23 mouse cellular contexts compared by ENCODE assay signal in the genomic region with DNA sequence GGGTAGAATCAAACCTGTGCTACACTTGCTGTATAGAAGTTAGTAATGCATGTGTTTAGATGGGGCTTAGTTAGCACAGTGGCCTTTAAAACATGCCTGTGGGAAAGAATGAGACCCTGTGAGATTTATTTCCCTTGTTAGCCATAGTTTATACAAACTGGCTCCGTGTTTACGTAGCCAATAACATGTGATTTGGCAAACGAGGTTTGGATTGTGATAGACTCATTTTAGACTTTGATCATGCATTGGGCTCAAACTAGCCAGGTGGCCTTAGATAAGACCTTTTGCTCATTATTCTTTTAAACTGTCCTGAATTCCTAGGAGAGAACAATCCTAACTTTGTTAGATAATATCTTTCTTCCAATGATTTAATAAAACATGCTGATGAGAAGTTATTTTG.
DNase-seq lines count a peak whose midpoint lies in the region; ATAC-seq and TF ChIP-seq lines count a peak whose summit lies in the region.
"Had no signal": no experiment of that assay in that cellular context is flagged by ENCODE, and none has a peak within 500 bp of the region (broad histone marks: within the 10 kb centered on the region; RNA-seq: fewer than 3 reads in every experiment).

No protein-coding gene starts in this region.

- no peak overlapping the region for H3K4me3 ChIP-seq in liver, adult 2 months (ENCODE audit: insufficient read depth, low read depth, low read length)
- no peak overlapping the region for H3K4me3 ChIP-seq in liver, embryonic 12.5 days
- H3K4me3 ChIP-seq in lung, embryonic 15.5 days: no peak overlapping the region
- no peak overlapping the region for H3K4me3 ChIP-seq in stomach, embryonic 16.5 days (replicated peaks; ENCODE audit: low read length)
- H3K4me3 ChIP-seq: embryonic facial prominence, embryonic 10.5 days; embryonic facial prominence, embryonic 12.5 days; forebrain, embryonic 13.5 days; forebrain, embryonic 15.5 days had no signal

- no peak for TF ChIP-seq CTCF in liver, adult 2 months (IDR thresholded peaks at IDR 0.05; ENCODE audit: low read depth, low read length)

- H3K27me3 ChIP-seq in liver, adult 2 months (ENCODE audit: control insufficient read depth, insufficient read depth, low read length): no peaks in the 10 kb centered on the region
- H3K27me3 ChIP-seq in liver, embryonic 12.5 days (replicated peaks): no peaks in the 10 kb centered on the region
- H3K27me3 ChIP-seq in lung, embryonic 15.5 days: no peaks in the 10 kb centered on the region
- H3K27me3 ChIP-seq in stomach, embryonic 16.5 days (ENCODE audit: control insufficient read depth, insufficient read depth, low read length): no peaks in the 10 kb centered on the region
- H3K27me3 ChIP-seq: CH12.LX; embryonic facial prominence, embryonic 12.5 days; forebrain, embryonic 13.5 days; forebrain, embryonic 15.5 days had no signal

- H3K36me3 ChIP-seq in liver, adult 2 months (ENCODE audit: control insufficient read depth, insufficient read depth, low read length): no peaks in the 10 kb centered on the region
- no peaks in the 10 kb centered on the region for H3K36me3 ChIP-seq in liver, embryonic 12.5 days
- no peaks in the 10 kb centered on the region for H3K36me3 ChIP-seq in lung, embryonic 15.5 days
- no peaks in the 10 kb centered on the region for H3K36me3 ChIP-seq in stomach, embryonic 16.5 days (ENCODE audit: control insufficient read depth, insufficient read depth, low read length)
- H3K36me3 ChIP-seq: embryonic facial prominence, embryonic 10.5 days; embryonic facial prominence, embryonic 12.5 days; forebrain, embryonic 15.5 days; G1E had no signal

- H3K4me1 ChIP-seq in liver, adult 2 months (ENCODE audit: control insufficient read depth, insufficient read depth, low read length): peaks cover 2% of the 10 kb centered on the region; the same call in 1 of the 2 replicates
- H3K4me1 ChIP-seq in liver, embryonic 12.5 days: no peaks in the 10 kb centered on the region
- peaks cover 7% of the 10 kb centered on the region; the same call in 1 of the 2 replicates for H3K4me1 ChIP-seq in lung, embryonic 15.5 days
- no peaks in the 10 kb centered on the region for H3K4me1 ChIP-seq in stomach, embryonic 16.5 days (ENCODE audit: control insufficient read depth, insufficient read depth, low read length)
- H3K4me1 ChIP-seq: embryonic facial prominence, embryonic 10.5 days; embryonic facial prominence, embryonic 12.5 days; forebrain, embryonic 13.5 days had no signal

- H3K27ac ChIP-seq in liver, adult 2 months (replicated peaks; ENCODE audit: insufficient read depth, low read depth, low read length): no peak overlapping the region
- H3K27ac ChIP-seq in liver, embryonic 12.5 days: no peak overlapping the region
- peak overlapping the region; percentile 22; the same call in 1 of the 2 replicates for H3K27ac ChIP-seq in lung, embryonic 15.5 days
- peak overlapping the region; percentile 11; the same call in 1 of the 2 replicates for H3K27ac ChIP-seq in stomach, embryonic 16.5 days (ENCODE audit: low read length)
- H3K27ac ChIP-seq: embryonic facial prominence, embryonic 10.5 days; embryonic facial prominence, embryonic 12.5 days; forebrain, embryonic 13.5 days; forebrain, embryonic 15.5 days had no signal

- peak; percentile 88 for DNase-seq in liver, adult 2 months (ENCODE audit: extremely low read depth, low read depth, low spot score)
- no peak for DNase-seq in lung, postnatal 14 days
- DNase-seq: adrenal gland, adult 8-10 months; adrenal gland, postnatal 14 days; adrenal gland, postnatal 36 days; B cell, adult 2 months; cerebellum, adult 11-12 months; cerebellum, adult 2 months; cerebellum, adult 9-10 months; cerebellum, postnatal 10 days; cerebellum, postnatal 25 days had no signal

- H3K9ac ChIP-seq in liver, adult 2 months (ENCODE audit: low read depth, low read length): no peak overlapping the region
- H3K9ac ChIP-seq in liver, embryonic 12.5 days: no peak overlapping the region
- H3K9ac ChIP-seq in lung, embryonic 15.5 days: no peak overlapping the region
- H3K9ac ChIP-seq in stomach, embryonic 16.5 days (ENCODE audit: low read length): no peak overlapping the region
- H3K9ac ChIP-seq: embryonic facial prominence, embryonic 12.5 days; forebrain, embryonic 13.5 days; forebrain, embryonic 15.5 days had no signal

- H3K9me3 ChIP-seq in liver, embryonic 12.5 days (replicated peaks): no peaks in the 10 kb centered on the region
- no peaks in the 10 kb centered on the region for H3K9me3 ChIP-seq in lung, embryonic 15.5 days
- no peaks in the 10 kb centered on the region for H3K9me3 ChIP-seq in stomach, embryonic 16.5 days (replicated peaks; ENCODE audit: control insufficient read depth, low read length)
- H3K9me3 ChIP-seq: embryonic facial prominence, embryonic 10.5 days; embryonic facial prominence, embryonic 12.5 days; forebrain, embryonic 13.5 days; forebrain, embryonic 15.5 days had no signal

- WGBS in liver, adult 2 months: 11% methylated on average over 3 of the region's 3 CpGs
- WGBS in liver, embryonic 12.5 days (ENCODE audit: insufficient replicate concordance): 52% methylated on average over 3 of the region's 3 CpGs
- WGBS in lung, embryonic 15.5 days: 21% methylated on average over 3 of the region's 3 CpGs
- WGBS in stomach, embryonic 16.5 days: 30% methylated on average over 3 of the region's 3 CpGs

- no peak overlapping the region for H3K4me2 ChIP-seq in liver, embryonic 12.5 days
- no peak overlapping the region for H3K4me2 ChIP-seq in lung, embryonic 15.5 days
- no peak overlapping the region for H3K4me2 ChIP-seq in stomach, embryonic 16.5 days (ENCODE audit: low read depth, low read length)
- H3K4me2 ChIP-seq: embryonic facial prominence, embryonic 12.5 days; forebrain, embryonic 13.5 days; forebrain, embryonic 15.5 days had no signal

- ATAC-seq in liver, embryonic 12.5 days: no peak
- ATAC-seq in lung, embryonic 15.5 days (ENCODE audit: borderline replicate concordance, extremely low read depth, low FRiP score, low TSS enrichment): no peak
- ATAC-seq in stomach, embryonic 16.5 days (ENCODE audit: insufficient read depth, low FRiP score): no peak
- ATAC-seq: activated CD4-positive, CD25-positive, alpha-beta regulatory T cell, adult 4 months; CD4-positive, CD25-positive, alpha-beta regulatory T cell, adult 4 months; forebrain, embryonic 13.5 days; forebrain, embryonic 15.5 days; Patski had no signal

- TF ChIP-seq POLR2A in liver, adult 2 months (IDR thresholded peaks at IDR 0.05; ENCODE audit: extremely low read depth, insufficient read depth, low read length): no peak

- H3K79me2 ChIP-seq in liver, adult 2 months (ENCODE audit: control insufficient read depth, insufficient read depth, low read length): no peaks in the 10 kb centered on the region

Comparison
In these comparisons a context has a peak if more than half of its experiments do, and no peak if none do; other contexts are left out.
1. H3K27ac ChIP-seq: peak in lung, embryonic 15.5 days (single experiment) and stomach, embryonic 16.5 days (single experiment); none in liver, adult 2 months (single experiment) and liver, embryonic 12.5 days (single experiment).